Mouse (Mus musculus): ENCODE data around the gene Mycl. TPM values are rescaled to one million over a fixed set of nuclear protein-coding genes. Genes with fewer than 3 reads are reported as not detected.

The Mycl gene
- 5.6 TPM for polyA plus RNA-seq (2014; fragmentation: Illumina TruSeq; extraction: RNeasy Lipid Tissue Mini Kit (QIAGEN cat#74804); ENCODE audit: insufficient read depth, low read depth, low replicate concordance)

DNA sequence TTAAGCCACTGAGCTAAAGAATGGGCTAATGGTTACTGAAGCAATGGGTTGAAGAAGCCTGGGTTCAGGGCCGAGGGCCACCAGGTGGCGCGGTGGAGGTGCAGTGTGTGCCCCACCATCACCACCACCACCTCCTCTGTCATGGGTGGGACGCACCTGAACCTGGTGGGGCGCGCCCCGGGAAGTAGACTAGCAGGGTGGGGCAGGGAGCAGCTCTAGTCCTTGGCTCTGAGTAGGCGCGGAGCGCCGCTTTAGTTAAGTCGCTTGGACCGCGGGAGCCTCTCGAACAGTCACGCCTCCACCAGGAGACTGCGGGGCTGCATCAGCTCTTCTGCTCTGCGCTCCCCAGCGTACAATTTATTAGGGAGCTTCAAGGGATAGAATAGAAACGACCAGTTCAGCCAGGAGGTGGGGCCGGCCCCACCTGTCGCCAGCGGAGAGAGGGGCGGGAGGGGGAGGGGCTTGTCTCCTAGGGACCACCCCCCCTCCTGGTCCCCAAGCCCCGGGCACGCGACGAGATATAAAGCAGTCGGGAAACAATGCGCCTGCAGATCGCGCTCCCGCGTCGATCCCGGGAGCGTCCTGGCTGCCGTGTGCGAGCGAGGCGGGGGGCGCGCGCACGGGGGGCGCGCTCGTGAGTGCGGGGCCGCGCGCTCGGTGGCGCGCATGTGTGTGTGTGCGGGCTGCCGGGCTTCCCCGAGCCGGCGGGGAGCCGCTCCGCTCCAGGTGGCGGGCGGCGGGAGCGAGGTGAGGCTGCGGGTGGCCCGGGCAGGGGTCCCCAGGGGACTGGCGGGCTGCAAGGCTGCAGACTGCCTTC lies at the start of gene Mycl:
Gene Mycl, plus strand, starts transcription at position 249 of the 817 bp plus-strand sequence.

DNA sequence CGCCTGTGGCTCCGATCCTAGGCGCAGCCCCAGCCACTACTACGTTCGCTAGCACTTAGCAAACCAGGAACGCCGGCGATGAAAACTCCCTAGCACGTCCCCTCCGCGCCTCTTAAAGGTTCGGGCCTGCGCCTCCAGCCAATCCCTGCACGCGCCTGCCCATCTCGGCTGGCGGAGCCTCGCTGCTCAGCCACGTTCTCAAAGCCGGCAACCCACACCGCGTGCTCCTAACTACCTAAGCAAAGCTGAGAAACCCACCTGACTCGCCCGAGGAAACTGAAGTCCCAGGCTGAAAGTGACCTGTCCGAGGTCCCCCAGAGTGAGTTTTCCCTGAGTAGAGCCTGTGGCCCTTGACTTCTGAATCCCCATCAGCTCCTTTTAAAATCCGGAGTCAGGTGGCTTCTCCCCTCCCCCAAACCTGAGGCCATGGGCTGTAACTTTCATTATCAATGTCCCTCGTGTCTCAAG lies 34.3 kb upstream of the Mycl start, which contains the start of gene Mfsd2a:
Gene Mfsd2a, minus strand, starts transcription at position 89 of the 468 bp plus-strand sequence.

DNA sequence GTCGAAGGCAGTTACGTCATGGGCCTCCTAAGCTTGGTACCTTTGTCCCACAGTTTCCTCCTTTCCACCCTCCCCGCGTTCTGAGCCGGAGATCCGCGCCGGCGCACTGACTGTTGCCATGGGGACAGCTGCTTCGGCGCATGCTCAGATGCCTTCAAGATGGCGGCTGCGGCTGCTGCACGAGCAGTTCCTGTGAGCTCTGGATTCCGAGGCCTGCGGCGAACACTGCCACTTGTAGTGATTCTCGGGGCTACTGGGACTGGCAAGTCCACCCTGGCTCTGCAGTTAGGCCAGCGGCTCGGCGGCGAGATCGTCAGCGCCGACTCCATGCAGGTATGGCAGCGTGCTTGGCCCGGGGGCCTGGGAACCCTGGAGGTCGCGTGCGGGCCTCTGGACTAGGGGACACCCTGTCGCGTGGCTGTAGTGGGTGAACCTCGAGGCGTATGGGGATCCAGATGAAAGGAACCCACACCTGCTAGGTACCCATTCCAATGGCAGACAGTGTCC lies 21.1 kb downstream of the Mycl start, which contains the start of gene Trit1:
Gene Trit1, plus strand, starts transcription at position 147 of the 507 bp plus-strand sequence.

Other genes with a start within 250 kb of the Mycl start
- 53.1 TPM for gene Ppt1, start 159.4 kb upstream of the Mycl start, polyA plus RNA-seq (2014; fragmentation: Illumina TruSeq; extraction: RNeasy Lipid Tissue Mini Kit (QIAGEN cat#74804); ENCODE audit: insufficient read depth, low read depth, low replicate concordance)
- 112 TPM for gene Cap1, start 109.6 kb upstream of the Mycl start, polyA plus RNA-seq (2014; fragmentation: Illumina TruSeq; extraction: RNeasy Lipid Tissue Mini Kit (QIAGEN cat#74804); ENCODE audit: insufficient read depth, low read depth, low replicate concordance)
- 5.2 TPM for gene Mfsd2a, start 34.5 kb upstream of the Mycl start, polyA plus RNA-seq (2014; fragmentation: Illumina TruSeq; extraction: RNeasy Lipid Tissue Mini Kit (QIAGEN cat#74804); ENCODE audit: insufficient read depth, low read depth, low replicate concordance)
- 8.4 TPM for gene Trit1, start 20.9 kb downstream of the Mycl start, polyA plus RNA-seq (2014; fragmentation: Illumina TruSeq; extraction: RNeasy Lipid Tissue Mini Kit (QIAGEN cat#74804); ENCODE audit: insufficient read depth, low read depth, low replicate concordance)
- not detected for gene Bmp8b, start 109.5 kb downstream of the Mycl start, polyA plus RNA-seq (2014; fragmentation: Illumina TruSeq; extraction: RNeasy Lipid Tissue Mini Kit (QIAGEN cat#74804); ENCODE audit: insufficient read depth, low read depth, low replicate concordance)
- gene Oxct2b, start 120.6 kb downstream of the Mycl start, polyA plus RNA-seq (2014; fragmentation: Illumina TruSeq; extraction: RNeasy Lipid Tissue Mini Kit (QIAGEN cat#74804); ENCODE audit: insufficient read depth, low read depth, low replicate concordance), result not detected
- 42.5 TPM for gene Ppie, start 144.3 kb downstream of the Mycl start, polyA plus RNA-seq (2014; fragmentation: Illumina TruSeq; extraction: RNeasy Lipid Tissue Mini Kit (QIAGEN cat#74804); ENCODE audit: insufficient read depth, low read depth, low replicate concordance)
- 0.92 TPM for gene Hpcal4, start 187.6 kb downstream of the Mycl start, polyA plus RNA-seq (2014; fragmentation: Illumina TruSeq; extraction: RNeasy Lipid Tissue Mini Kit (QIAGEN cat#74804); ENCODE audit: insufficient read depth, low read depth, low replicate concordance)
- gene Nt5c1a, start 205.9 kb downstream of the Mycl start, polyA plus RNA-seq (2014; fragmentation: Illumina TruSeq; extraction: RNeasy Lipid Tissue Mini Kit (QIAGEN cat#74804); ENCODE audit: insufficient read depth, low read depth, low replicate concordance), result not detected
- gene Heyl, start 237.9 kb downstream of the Mycl start, polyA plus RNA-seq (2014; fragmentation: Illumina TruSeq; extraction: RNeasy Lipid Tissue Mini Kit (QIAGEN cat#74804); ENCODE audit: insufficient read depth, low read depth, low replicate concordance), result 10.7 TPM